Mouse (Mus musculus) embryonic facial prominence, embryonic 10.5 days (tissue): ENCODE results near the gene Tmc8. TPM values are rescaled to one million over a fixed set of nuclear protein-coding genes. Genes with fewer than 3 reads are reported as not detected.

ENCODE experiments used
- DNase-seq: peaks from one replicate; pipeline ENCODE4 v3.0.0-alpha.2; 2017; ENCODE audit warnings: low spot score
- H3K27ac ChIP-seq: fragments of 300-500 bp; sonication (generic); replicated peaks from 2 replicates; pipeline ENCODE4 v1.5.1; 2016; ENCODE audit warnings: mild to moderate bottlenecking
- H3K27me3 ChIP-seq: fragments of 300-500 bp; sonication (generic); replicated peaks from 2 replicates; pipeline ENCODE4 v1.6.1; 2016; ENCODE audit warnings: low read depth, mild to moderate bottlenecking; ENCODE audit not compliant: poor library complexity, severe bottlenecking
- H3K36me3 ChIP-seq: fragments of 300-500 bp; sonication (generic); replicated peaks from 2 replicates; pipeline ENCODE4 v1.6.1; 2016; ENCODE audit warnings: mild to moderate bottlenecking, moderate library complexity
- H3K4me1 ChIP-seq: fragments of 300-500 bp; sonication (generic); 2 replicates; pipeline ENCODE4 v1.6.1; 2016
- H3K4me3 ChIP-seq: fragments of 300-500 bp; sonication (generic); 2 replicates; pipeline ENCODE4 v1.5.1; 2016; ENCODE audit warnings: mild to moderate bottlenecking, moderate library complexity
- H3K9me3 ChIP-seq: fragments of 300-500 bp; sonication (generic); 2 replicates; pipeline ENCODE4 v1.6.1; 2016; ENCODE audit warnings: mild to moderate bottlenecking
- WGBS: fragments of 180-500 bp; shearing (Covaris S2); methylation state at CpG from one replicate; pipeline ENCODE4 v1.1.7; 2016; 5-methylcytosine and 5-hydroxymethylcytosine counted together
- polyA plus RNA-seq: library from polyadenylated mRNA; unstranded; fragments of >200 nt; fragmentation: Nextera tagmentation; extraction: Ambion mirVana; gene quantifications from 2 replicates; pipeline ENCODE4 v1.2.1, GENCODE M21; 2016

Tmc8 gene
- polyA plus RNA-seq, 1 experiment from 2014 or later: 1.4 TPM

GRCm38 (mm10) chr11:117822728-117823241 lies 40.9 kb downstream of the Tmc8 start:
- no peaks in the 10 kb centered on the region for H3K9me3 ChIP-seq
- H3K4me1 ChIP-seq: peaks cover 58% of the 10 kb centered on the region
- H3K27ac ChIP-seq: no peak overlapping the region
- no peak for DNase-seq
- WGBS: 97% methylated on average over 7 of the region's 7 CpGs
- no peak overlapping the region for H3K4me3 ChIP-seq
- H3K27me3 ChIP-seq: no peaks in the 10 kb centered on the region
- H3K36me3 ChIP-seq: peaks cover 65% of the 10 kb centered on the region

- H3K36me3 ChIP-seq: peaks cover 59% of the 10 kb centered on the region
- DNase-seq: no peak
- H3K4me3 ChIP-seq: no peak overlapping the region; the same call in 1 of the 2 replicates
- H3K27me3 ChIP-seq: no peaks in the 10 kb centered on the region
- no peak overlapping the region for H3K27ac ChIP-seq
- WGBS: 92% methylated on average over 6 of the region's 6 CpGs
- H3K9me3 ChIP-seq: no peaks in the 10 kb centered on the region
- H3K4me1 ChIP-seq: peaks cover 62% of the 10 kb centered on the region
These were observed 41.5 kb downstream of the Tmc8 start for GRCm38 (mm10) chr11:117823411-117823810.

- H3K4me1 ChIP-seq: peaks cover 67% of the 10 kb centered on the region
- H3K9me3 ChIP-seq: no peaks in the 10 kb centered on the region
- WGBS: 30% methylated on average over 23 of the region's 23 CpGs
- H3K27ac ChIP-seq: peak overlapping the region; percentile 97
- H3K27me3 ChIP-seq: no peaks in the 10 kb centered on the region
- H3K4me3 ChIP-seq: peak overlapping the region; percentile 85
- peaks cover 50% of the 10 kb centered on the region for H3K36me3 ChIP-seq
- DNase-seq: peak; percentile 88
These were observed 42.4 kb downstream of the Tmc8 start for GRCm38 (mm10) chr11:117824060-117824969.

- peak within 1 kb of the TSS; percentile 97 for H3K27ac ChIP-seq
- peak within 1 kb of the TSS; percentile 85 for H3K4me3 ChIP-seq
- WGBS: under 1% methylated on average over 34 of the region's 34 CpGs
- peaks cover 64% of the 10 kb centered on the region for H3K4me1 ChIP-seq
- H3K27me3 ChIP-seq: no peaks in the 10 kb centered on the region
- peaks cover 37% of the 10 kb centered on the region for H3K36me3 ChIP-seq
- DNase-seq: peak; percentile 91
- no peaks in the 10 kb centered on the region for H3K9me3 ChIP-seq
These were observed 43.6 kb downstream of the Tmc8 start, which contains the start of the genes Afmid and Tk1 for GRCm38 (mm10) chr11:117825333-117826101. Gene Afmid (plus strand): TSS chr11:117825924. Gene Tk1 (minus strand): TSS chr11:117826092.

GRCm38 (mm10) chr11:117826164-117826563 lies 44.3 kb downstream of the Tmc8 start:
- WGBS: 10% methylated on average over 5 of the region's 5 CpGs
- peaks cover 31% of the 10 kb centered on the region for H3K36me3 ChIP-seq
- H3K27me3 ChIP-seq: no peaks in the 10 kb centered on the region
- H3K9me3 ChIP-seq: no peaks in the 10 kb centered on the region
- peaks cover 64% of the 10 kb centered on the region for H3K4me1 ChIP-seq
- peak overlapping the region; percentile 97 for H3K27ac ChIP-seq
- peak; percentile 58 for DNase-seq
- H3K4me3 ChIP-seq: peak overlapping the region; percentile 85

- Histone ChIP-seq H3K4me3 (no peak overlapping the region), H3K9me3 (no peaks in the 10 kb centered on the region), H3K36me3 (peaks cover 24% of the 10 kb centered on the region), H3K27me3 (no peaks in the 10 kb centered on the region), H3K4me1 (peaks cover 66% of the 10 kb centered on the region), H3K27ac (peak overlapping the region; percentile 97; the same call in 1 of the 2 replicates)
- 74% methylated on average over 8 of the region's 8 CpGs for WGBS
- DNase-seq: no peak
These were observed 45.0 kb downstream of the Tmc8 start for GRCm38 (mm10) chr11:117826916-117827315.

- Histone ChIP-seq H3K27ac (no peak overlapping the region), H3K4me3 (no peak overlapping the region), H3K4me1 (peaks cover 69% of the 10 kb centered on the region), H3K9me3 (no peaks in the 10 kb centered on the region), H3K36me3 (peaks cover 19% of the 10 kb centered on the region), H3K27me3 (no peaks in the 10 kb centered on the region)
- DNase-seq: no peak
- whole genome bisulfite sequencing: 77% methylated on average over 3 of the region's 3 CpGs
These were observed 45.5 kb downstream of the Tmc8 start for GRCm38 (mm10) chr11:117827386-117827785.

- WGBS: 88% methylated on average over 18 of the region's 18 CpGs
- Histone ChIP-seq H3K4me3 (no peak overlapping the region), H3K4me1 (peaks cover 64% of the 10 kb centered on the region), H3K9me3 (no peaks in the 10 kb centered on the region), H3K27ac (0 out of 2 replicates have a peak overlapping the region, but pooled peaks have one; percentile 25), H3K27me3 (no peaks in the 10 kb centered on the region), H3K36me3 (peaks cover 9% of the 10 kb centered on the region)
- DNase-seq: no peak
These were observed 46.4 kb downstream of the Tmc8 start for GRCm38 (mm10) chr11:117828149-117828887.

GRCm38 (mm10) chr11:117828888-117829604 lies 47.2 kb downstream of the Tmc8 start:
- H3K9me3 ChIP-seq: no peaks in the 10 kb centered on the region
- no peak for DNase-seq
- no peaks in the 10 kb centered on the region for H3K27me3 ChIP-seq
- WGBS: 59% methylated on average over 9 of the region's 9 CpGs
- peaks cover 58% of the 10 kb centered on the region for H3K4me1 ChIP-seq
- peaks cover 2% of the 10 kb centered on the region for H3K36me3 ChIP-seq
- H3K4me3 ChIP-seq: no peak overlapping the region
- no peak overlapping the region for H3K27ac ChIP-seq

GRCm38 (mm10) chr11:117829671-117830215 lies 47.9 kb downstream of the Tmc8 start:
- H3K27ac ChIP-seq: no peak overlapping the region
- peaks cover 51% of the 10 kb centered on the region for H3K4me1 ChIP-seq

GRCm38 (mm10) chr11:117830401-117830800 lies 48.5 kb downstream of the Tmc8 start:
- WGBS: 89% methylated on average over 9 of the region's 9 CpGs
- DNase-seq: no peak
- H3K27ac ChIP-seq: peak overlapping the region; percentile 8; the same call in 1 of the 2 replicates
- H3K4me1 ChIP-seq: peaks cover 47% of the 10 kb centered on the region
- no peaks in the 10 kb centered on the region for H3K27me3 ChIP-seq
- H3K9me3 ChIP-seq: no peaks in the 10 kb centered on the region
- no peaks in the 10 kb centered on the region for H3K36me3 ChIP-seq
- no peak overlapping the region for H3K4me3 ChIP-seq

More at GRCm38 (mm10) chr11:117829671-117830215, 47.9 kb downstream of the Tmc8 start:
- no peaks in the 10 kb centered on the region for H3K27me3 ChIP-seq
- no peaks in the 10 kb centered on the region for H3K36me3 ChIP-seq
- H3K4me3 ChIP-seq: no peak overlapping the region
- 85% methylated on average over 2 of the region's 2 CpGs for WGBS
- no peaks in the 10 kb centered on the region for H3K9me3 ChIP-seq
- DNase-seq: no peak
